Mouse (Mus musculus): ENCODE results near the gene Tbc1d2. TPM values are rescaled to one million over a fixed set of nuclear protein-coding genes. Genes with fewer than 3 reads are reported as not detected.

Gene Tbc1d2
- total and polyA plus RNA-seq, 2 experiments from 2014 or later: 0.67 to 1.5 TPM

- no peak for TF ChIP-seq CTCF (IDR thresholded peaks at IDR 0.05; ENCODE audit: low read depth)
- H3K4me2 ChIP-seq (ENCODE audit: low read depth): no peak overlapping the region
- H3K27ac ChIP-seq (ENCODE audit: low read depth, low read length): no peak overlapping the region
- H3K4me3 ChIP-seq (ENCODE audit: low read depth, low read length): no peak overlapping the region
- no peak overlapping the region for H3K9ac ChIP-seq
- DNase-seq (no peak), ATAC-seq (no peak)
- no peaks in the 10 kb centered on the region for H3K36me3 ChIP-seq (ENCODE audit: insufficient read depth)
- H3K4me1 ChIP-seq (ENCODE audit: insufficient read depth): no peaks in the 10 kb centered on the region
- H3K27me3 ChIP-seq (ENCODE audit: insufficient read depth, low read length): no peaks in the 10 kb centered on the region
- H3K9me3 ChIP-seq (ENCODE audit: low read length): no peaks in the 10 kb centered on the region
- WGBS: 77% methylated on average over 14 of the region's 14 CpGs
Measured at GRCm38 (mm10) chr4:46560069-46560705, 89.8 kb downstream of the Tbc1d2 start.

DNA sequence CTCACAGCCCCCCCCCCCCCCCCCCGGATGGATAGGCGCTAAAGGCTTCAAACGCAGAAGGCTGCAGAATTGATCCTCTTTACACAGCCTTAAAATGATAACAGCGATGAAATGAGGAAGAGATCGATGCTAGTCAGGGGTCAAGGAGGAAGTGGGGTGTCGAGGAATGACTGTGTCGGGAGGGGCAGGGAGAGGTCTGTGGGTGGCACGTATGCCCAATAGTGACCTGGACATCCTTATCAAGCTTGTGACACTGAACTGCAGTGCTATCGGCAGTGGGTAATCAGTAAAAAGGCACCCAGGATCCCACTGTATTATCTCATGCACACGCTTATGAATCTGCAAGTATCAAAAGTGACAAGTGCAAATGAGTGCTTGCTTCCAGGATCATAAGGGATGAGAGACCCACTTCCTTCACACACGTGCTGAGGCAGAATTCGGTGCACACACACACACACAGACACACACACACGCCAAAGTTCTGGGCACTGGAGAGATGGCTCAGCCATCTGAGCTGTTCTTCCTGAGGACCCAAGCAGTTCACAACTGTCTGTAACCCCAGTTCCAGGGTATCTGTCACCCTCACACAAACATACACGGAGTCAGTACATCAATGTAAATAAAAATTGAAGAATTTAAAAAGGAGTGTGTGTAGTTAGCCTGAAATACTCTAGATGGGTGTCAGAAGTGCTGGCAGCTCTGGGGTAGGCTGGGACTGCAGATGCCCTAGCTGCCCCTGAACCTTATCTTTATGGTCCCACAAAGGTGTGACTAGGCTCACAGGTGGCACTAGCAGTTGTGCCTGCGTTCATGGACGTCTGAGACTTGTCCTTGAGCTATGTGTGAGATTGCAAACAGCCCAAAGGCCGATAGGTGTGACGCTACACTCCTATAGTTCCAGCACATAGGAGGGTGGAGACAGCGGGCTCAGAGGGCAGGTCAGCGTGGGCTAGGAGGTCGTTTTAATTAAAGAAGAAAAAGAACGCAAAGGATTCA lies 91.0 kb downstream of the Tbc1d2 start:
- ATAC-seq: no peak
- Histone ChIP-seq H3K27ac (ENCODE audit: low read depth, low read length) (no peak overlapping the region), H3K36me3 (ENCODE audit: insufficient read depth) (no peaks in the 10 kb centered on the region), H3K9ac (no peak overlapping the region), H3K4me1 (ENCODE audit: insufficient read depth) (no peaks in the 10 kb centered on the region), H3K4me2 (ENCODE audit: low read depth) (no peak overlapping the region), H3K27me3 (ENCODE audit: insufficient read depth, low read length) (no peaks in the 10 kb centered on the region), H3K4me3 (ENCODE audit: low read depth, low read length) (no peak overlapping the region), H3K9me3 (ENCODE audit: low read length) (no peaks in the 10 kb centered on the region)
- TF ChIP-seq CTCF (IDR thresholded peaks at IDR 0.05; ENCODE audit: low read depth): no peak
- no peak for DNase-seq
- WGBS: 82% methylated on average over 22 of the region's 22 CpGs

DNA sequence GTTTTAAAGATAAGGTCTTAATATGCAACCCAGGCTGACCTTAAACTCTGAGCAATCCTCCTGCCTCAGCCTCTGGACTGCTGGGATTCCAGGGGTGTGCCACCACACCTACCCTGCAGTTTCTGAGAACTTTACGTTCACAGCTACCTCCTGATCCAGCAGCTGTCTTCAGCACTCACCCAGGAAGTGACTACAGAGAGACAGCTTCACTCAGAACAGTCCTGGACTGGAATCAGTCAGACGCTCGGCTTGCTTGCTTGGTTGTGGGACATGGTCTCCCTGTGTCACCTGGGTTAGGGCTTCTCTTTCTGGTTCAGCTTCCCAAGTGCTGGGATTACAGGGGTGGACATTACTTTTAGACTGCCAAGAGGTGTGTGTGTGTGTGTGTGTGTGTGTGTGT lies 93.1 kb downstream of the Tbc1d2 start:
- Histone ChIP-seq H3K4me2 (ENCODE audit: low read depth) (no peak overlapping the region), H3K9me3 (ENCODE audit: low read length) (no peaks in the 10 kb centered on the region), H3K9ac (no peak overlapping the region), H3K27me3 (ENCODE audit: insufficient read depth, low read length) (no peaks in the 10 kb centered on the region), H3K36me3 (ENCODE audit: insufficient read depth) (no peaks in the 10 kb centered on the region), H3K4me3 (ENCODE audit: low read depth, low read length) (no peak overlapping the region), H3K27ac (ENCODE audit: low read depth, low read length) (no peak overlapping the region), H3K4me1 (ENCODE audit: insufficient read depth) (no peaks in the 10 kb centered on the region)
- no peak for TF ChIP-seq CTCF (IDR thresholded peaks at IDR 0.05; ENCODE audit: low read depth)
- no peak for ATAC-seq
- DNase-seq: no peak
- WGBS: 90% methylated on average over 3 of the region's 3 CpGs

DNA sequence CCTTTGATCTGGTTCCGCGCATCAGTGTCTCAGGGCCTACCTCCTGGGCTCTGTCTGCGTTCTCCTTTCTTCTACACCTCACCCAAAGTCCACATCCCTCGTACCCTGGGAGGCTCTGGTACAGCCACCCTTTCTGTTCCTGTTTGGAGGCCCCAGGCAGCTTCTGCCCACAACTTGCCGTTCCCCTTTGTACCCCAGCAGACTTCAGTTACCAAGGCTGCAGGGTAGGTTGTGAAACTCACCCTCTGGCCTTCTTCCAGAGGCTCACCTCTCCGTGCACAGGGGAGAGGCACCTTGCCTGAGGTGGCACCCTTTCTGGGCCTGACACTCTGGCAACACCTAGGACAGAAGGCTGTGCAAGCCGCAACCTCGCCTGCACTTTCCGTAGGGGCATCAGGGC lies 94.2 kb downstream of the Tbc1d2 start:
- H3K27ac ChIP-seq (ENCODE audit: low read depth, low read length): no peak overlapping the region
- ATAC-seq (no peak), DNase-seq (no peak)
- H3K4me3 ChIP-seq (ENCODE audit: low read depth, low read length): no peak overlapping the region
- no peak overlapping the region for H3K4me2 ChIP-seq (ENCODE audit: low read depth)
- H3K4me1 ChIP-seq (ENCODE audit: insufficient read depth): no peaks in the 10 kb centered on the region
- no peak for TF ChIP-seq CTCF (IDR thresholded peaks at IDR 0.05; ENCODE audit: low read depth)
- 86% methylated on average over 9 of the region's 9 CpGs for WGBS
- peaks cover 4% of the 10 kb centered on the region; the same call in 1 of the 2 replicates for H3K36me3 ChIP-seq (ENCODE audit: insufficient read depth)
- H3K9ac ChIP-seq: no peak overlapping the region
- H3K9me3 ChIP-seq (ENCODE audit: low read length): no peaks in the 10 kb centered on the region
- no peaks in the 10 kb centered on the region for H3K27me3 ChIP-seq (ENCODE audit: insufficient read depth, low read length)

Other genes starting within 250 kb of the Tbc1d2 start
- not detected in 2 replicates for gene Hemgn, start 236.7 kb downstream of the Tbc1d2 start, total RNA-seq (2014; rRNA removed)
- gene Hemgn, start 236.7 kb downstream of the Tbc1d2 start, polyA plus RNA-seq (2015; fragmentation: Nextera tagmentation; extraction: Ambion mirVana): not detected in 2 replicates
- gene Anp32b, start 199.3 kb downstream of the Tbc1d2 start, total RNA-seq (2014; rRNA removed): 3.4 and 4.7 TPM in 2 replicates
- 60.2 and 65.9 TPM in 2 replicates for gene Anp32b, start 199.3 kb downstream of the Tbc1d2 start, polyA plus RNA-seq (2015; fragmentation: Nextera tagmentation; extraction: Ambion mirVana)
- gene Nans, start 161.0 kb downstream of the Tbc1d2 start, total RNA-seq (2014; rRNA removed): 87.1 and 89.3 TPM in 2 replicates
- gene Nans, start 161.0 kb downstream of the Tbc1d2 start, polyA plus RNA-seq (2015; fragmentation: Nextera tagmentation; extraction: Ambion mirVana): 69.8 and 70.2 TPM in 2 replicates
- 1.4 and 1.8 TPM in 2 replicates for gene Trim14, start 114.1 kb downstream of the Tbc1d2 start, total RNA-seq (2014; rRNA removed)
- gene Trim14, start 114.1 kb downstream of the Tbc1d2 start, polyA plus RNA-seq (2015; fragmentation: Nextera tagmentation; extraction: Ambion mirVana): 0.73 and 0.82 TPM in 2 replicates
- 17.8 and 20.6 TPM in 2 replicates for gene Coro2a, start 48.0 kb downstream of the Tbc1d2 start, total RNA-seq (2014; rRNA removed)
- 4.1 and 7.5 TPM in 2 replicates for gene Coro2a, start 48.0 kb downstream of the Tbc1d2 start, polyA plus RNA-seq (2015; fragmentation: Nextera tagmentation; extraction: Ambion mirVana)

Data from forebrain, postnatal 0 days (tissue).